Mouse (Mus musculus) lung, postnatal 36 days (tissue): ENCODE results near the gene Olfr1160.
"Not testable (repeated sequence)": the region's sequence is repeated elsewhere in the genome, so short reads cannot be mapped to it uniquely, and the experiment has no call there.

Experiments used
- DNase-seq: peaks from one replicate; pipeline ENCODE4 v3.0.0; 2022; ENCODE audit warnings: mixed read lengths

The Olfr1160 gene

GRCm38 (mm10) chr2:88007515-88008318, at the start of gene Olfr1160:
TSS of gene Olfr1160 (minus strand) at chr2:88008268.
- no peak for DNase-seq

GRCm38 (mm10) chr2:88051029-88051428, 43.0 kb upstream of the Olfr1160 start, which contains the start of gene Olfr1162:
TSS of gene Olfr1162 (minus strand) at chr2:88051129.
- no peak for DNase-seq

GRCm38 (mm10) chr2:88037599-88037998, 29.5 kb upstream of the Olfr1160 start, which contains the start of gene Olfr73:
TSS of gene Olfr73 (minus strand) at chr2:88037699.
- DNase-seq, result no peak

- DNase-seq, result not testable (repeated sequence)
Observed at GRCm38 (mm10) chr2:88022474-88022873, 14.4 kb upstream of the Olfr1160 start, which contains the start of gene Olfr1161. TSS of gene Olfr1161 (plus strand) at chr2:88022774.

GRCm38 (mm10) chr2:87989813-87990212, 18.3 kb downstream of the Olfr1160 start, which contains the start of gene Olfr1158:
TSS of gene Olfr1158 (plus strand) at chr2:87990113.
- DNase-seq, result no peak

- DNase-seq, result no peak
Observed at GRCm38 (mm10) chr2:87974563-87974962, 33.5 kb downstream of the Olfr1160 start, which contains the start of gene Olfr74. TSS of gene Olfr74 (minus strand) at chr2:87974663.

- DNase-seq, result no peak
Observed at GRCm38 (mm10) chr2:87968199-87968598, 39.9 kb downstream of the Olfr1160 start, which contains the start of gene Olfr1157. TSS of gene Olfr1157 (minus strand) at chr2:87968299.

- DNase-seq, result no peak
Observed at GRCm38 (mm10) chr2:87953000-87953399, 55.1 kb downstream of the Olfr1160 start, which contains the start of gene Olfr1156. TSS of gene Olfr1156 (minus strand) at chr2:87953100.
